Mouse (Mus musculus) lung, adult 2 months (tissue): Measurements from ENCODE around the gene Tmppe.

Experiments used
- CTCF ChIP-seq: fragments of 200-500 bp; IDR thresholded peaks from 2 replicates; pipeline ENCODE4 v1.5.1; 2011; ENCODE audit warnings: mild to moderate bottlenecking, low read length, control low read depth; ENCODE audit not compliant: insufficient read depth
- POLR2A ChIP-seq: fragments of 200-500 bp; IDR thresholded peaks from 2 replicates; pipeline ENCODE4 v1.6.1; 2011; ENCODE audit warnings: low read depth, mild to moderate bottlenecking, control low read depth, low read length, borderline replicate concordance; ENCODE audit errors: extremely low read depth

DNA sequence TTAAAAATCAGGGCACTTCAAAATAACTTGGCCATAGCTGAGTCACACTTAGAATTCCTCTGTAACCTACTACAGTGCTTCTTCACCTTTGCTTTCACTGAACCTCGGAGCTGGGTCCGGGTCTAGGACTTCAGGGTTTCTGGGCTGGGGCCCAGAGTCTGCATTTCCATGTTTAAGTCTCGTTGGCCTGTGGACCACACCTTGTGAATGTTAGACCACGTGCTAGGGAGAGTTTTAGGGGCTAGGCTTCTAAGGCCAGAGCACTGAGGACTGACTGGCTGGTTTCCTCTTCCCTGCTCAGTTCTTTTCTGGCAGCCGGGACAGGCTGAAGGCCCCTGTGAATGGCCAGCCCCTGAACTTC is 337 bp upstream of the Tmppe start:
- no peak for TF ChIP-seq POLR2A
- no peak for TF ChIP-seq CTCF
